Mouse (Mus musculus) intestine, embryonic 16.5 days (tissue): ENCODE data around the gene Arhgap25. TPM values are rescaled to one million over a fixed set of nuclear protein-coding genes. Genes with fewer than 3 reads are reported as not detected.

Experiments
- ATAC-seq: fragments of 200-750 bp; cut with Nextera tagmentation; 2 replicates; pipeline ENCODE4 v1.8.0; 2017; ENCODE audit warnings: moderate TSS enrichment, moderate library complexity
- H3K27ac ChIP-seq: fragments of 300-500 bp; sonication (generic); 2 replicates; pipeline ENCODE4 v1.5.1; 2014; ENCODE audit warnings: mild to moderate bottlenecking, low read length
- H3K27me3 ChIP-seq: fragments of 300-500 bp; sonication (generic); replicated peaks from 2 replicates; pipeline ENCODE4 v1.6.1; 2014; ENCODE audit warnings: low read length, control low read depth, mixed read lengths; ENCODE audit not compliant: control insufficient read depth, insufficient read depth
- H3K36me3 ChIP-seq: fragments of 300-500 bp; sonication (generic); 2 replicates; pipeline ENCODE4 v1.6.1; 2014; ENCODE audit warnings: low read length, control low read depth; ENCODE audit not compliant: control insufficient read depth, insufficient read depth
- H3K4me1 ChIP-seq: fragments of 300-500 bp; sonication (generic); 2 replicates; pipeline ENCODE4 v1.6.1; 2014; ENCODE audit warnings: low read length, control low read depth, mixed read lengths; ENCODE audit not compliant: control insufficient read depth, insufficient read depth
- H3K4me2 ChIP-seq: fragments of 300-500 bp; sonication (generic); 2 replicates; pipeline ENCODE4 v1.6.1; 2014; ENCODE audit warnings: low read depth, low read length, control low read depth
- H3K4me3 ChIP-seq: fragments of 300-500 bp; sonication (generic); 2 replicates; pipeline ENCODE4 v1.5.1; 2014; ENCODE audit warnings: mild to moderate bottlenecking, low read length
- H3K9ac ChIP-seq: fragments of 300-500 bp; sonication (generic); 2 replicates; pipeline ENCODE4 v1.6.1; 2014; ENCODE audit warnings: low read depth, low read length
- H3K9me3 ChIP-seq: fragments of 300-500 bp; sonication (generic); 2 replicates; pipeline ENCODE4 v1.6.1; 2016; ENCODE audit warnings: low read length, control low read depth; ENCODE audit not compliant: control insufficient read depth
- WGBS: fragments of 180-500 bp; shearing (Covaris S2); extraction: QIAGEN DNeasy Blood & Tissue Kit; methylation state at CpG from one replicate; pipeline ENCODE4 v1.1.7; 2014; 5-methylcytosine and 5-hydroxymethylcytosine counted together
- polyA plus RNA-seq: library from polyadenylated mRNA; unstranded; fragments of >200 nt; fragmentation: Nextera tagmentation; extraction: Ambion mirVana; gene quantifications from 2 replicates; pipeline ENCODE4 v1.2.1, GENCODE M21; 2015

The Arhgap25 gene
- polyA plus RNA-seq, 1 experiment from 2014 or later = 3.4 TPM

- ATAC-seq = no peak
- Histone ChIP-seq H3K4me2 (no peak overlapping the region), H3K27me3 (no peaks in the 10 kb centered on the region), H3K9me3 (no peaks in the 10 kb centered on the region), H3K36me3 (no peaks in the 10 kb centered on the region), H3K4me3 (peak overlapping the region; percentile 31), H3K9ac (0 out of 2 replicates have a peak overlapping the region, but pooled peaks have one; percentile 15), H3K4me1 (no peaks in the 10 kb centered on the region), H3K27ac (no peak overlapping the region)
- 64% methylated on average over 9 of the region's 9 CpGs for WGBS
Measured at GRCm38 (mm10) chr6:87496143-87496542, 36.9 kb downstream of the Arhgap25 start.

- H3K4me3 ChIP-seq = 0 out of 2 replicates have a peak overlapping the region, but pooled peaks have one; percentile 1
- no peak overlapping the region for H3K27ac ChIP-seq
- no peaks in the 10 kb centered on the region for H3K9me3 ChIP-seq
- no peak for ATAC-seq
- 72% methylated on average over 9 of the region's 9 CpGs for WGBS
- H3K36me3 ChIP-seq = no peaks in the 10 kb centered on the region
- no peak overlapping the region for H3K9ac ChIP-seq
- no peaks in the 10 kb centered on the region for H3K4me1 ChIP-seq
- H3K4me2 ChIP-seq = no peak overlapping the region
- no peaks in the 10 kb centered on the region for H3K27me3 ChIP-seq
Measured at GRCm38 (mm10) chr6:87494339-87494738, 38.7 kb downstream of the Arhgap25 start.

GRCm38 (mm10) chr6:87487657-87488426 lies 45.2 kb downstream of the Arhgap25 start:
- ATAC-seq = no peak
- Histone ChIP-seq H3K9me3 (no peaks in the 10 kb centered on the region), H3K27me3 (no peaks in the 10 kb centered on the region), H3K4me3 (no peak overlapping the region), H3K4me1 (no peaks in the 10 kb centered on the region), H3K9ac (no peak overlapping the region), H3K27ac (no peak overlapping the region), H3K36me3 (no peaks in the 10 kb centered on the region), H3K4me2 (no peak overlapping the region)
- 65% methylated on average over 6 of the region's 6 CpGs for WGBS

GRCm38 (mm10) chr6:87484806-87485205 lies 48.3 kb downstream of the Arhgap25 start:
- no peak for ATAC-seq
- Histone ChIP-seq H3K4me2 (no peak overlapping the region), H3K27ac (no peak overlapping the region), H3K4me3 (no peak overlapping the region), H3K4me1 (no peaks in the 10 kb centered on the region), H3K9me3 (no peaks in the 10 kb centered on the region), H3K36me3 (no peaks in the 10 kb centered on the region), H3K9ac (no peak overlapping the region), H3K27me3 (0 out of 2 replicates have a peak, but pooled peaks cover 4% of the 10 kb centered on the region)
- 66% methylated on average over 5 of the region's 5 CpGs for WGBS

- Histone ChIP-seq H3K9ac (no peak overlapping the region), H3K27ac (no peak overlapping the region), H3K36me3 (no peaks in the 10 kb centered on the region), H3K4me3 (no peak overlapping the region), H3K4me1 (no peaks in the 10 kb centered on the region), H3K9me3 (no peaks in the 10 kb centered on the region), H3K27me3 (0 out of 2 replicates have a peak, but pooled peaks cover 4% of the 10 kb centered on the region), H3K4me2 (no peak overlapping the region)
- WGBS = 72% methylated on average over 3 of the region's 3 CpGs
- ATAC-seq = no peak
Measured at GRCm38 (mm10) chr6:87483900-87484289, 49.2 kb downstream of the Arhgap25 start.

GRCm38 (mm10) chr6:87483224-87483899 lies 49.7 kb downstream of the Arhgap25 start:
- no peak overlapping the region for H3K4me3 ChIP-seq
- no peak overlapping the region for H3K9ac ChIP-seq
- WGBS = 48% methylated on average over 12 of the region's 12 CpGs
- no peak overlapping the region for H3K27ac ChIP-seq
- no peak for ATAC-seq
- H3K4me1 ChIP-seq = no peaks in the 10 kb centered on the region
- H3K36me3 ChIP-seq = no peaks in the 10 kb centered on the region
- no peak overlapping the region for H3K4me2 ChIP-seq
- no peaks in the 10 kb centered on the region for H3K9me3 ChIP-seq
- 0 out of 2 replicates have a peak, but pooled peaks cover 4% of the 10 kb centered on the region for H3K27me3 ChIP-seq

GRCm38 (mm10) chr6:87479291-87479999 lies 53.6 kb downstream of the Arhgap25 start:
- no peaks in the 10 kb centered on the region for H3K36me3 ChIP-seq
- H3K4me1 ChIP-seq = no peaks in the 10 kb centered on the region
- no peak overlapping the region for H3K4me3 ChIP-seq
- H3K4me2 ChIP-seq = no peak overlapping the region
- no peak overlapping the region for H3K27ac ChIP-seq
- peak; percentile 74; the same call in 1 of the 2 replicates for ATAC-seq
- no peaks in the 10 kb centered on the region for H3K9me3 ChIP-seq
- H3K9ac ChIP-seq = no peak overlapping the region
- WGBS = 27% methylated on average over 5 of the region's 5 CpGs
- H3K27me3 ChIP-seq = 0 out of 2 replicates have a peak, but pooled peaks cover 4% of the 10 kb centered on the region

- 0 out of 2 replicates have a peak, but pooled peaks cover 4% of the 10 kb centered on the region for H3K27me3 ChIP-seq
- H3K9me3 ChIP-seq = no peaks in the 10 kb centered on the region
- H3K9ac ChIP-seq = no peak overlapping the region
- ATAC-seq = no peak
- H3K27ac ChIP-seq = no peak overlapping the region
- no peaks in the 10 kb centered on the region for H3K4me1 ChIP-seq
- no peak overlapping the region for H3K4me2 ChIP-seq
- no peak overlapping the region for H3K4me3 ChIP-seq
- H3K36me3 ChIP-seq = no peaks in the 10 kb centered on the region
- WGBS = 31% methylated on average over 4 of the region's 4 CpGs
Measured at GRCm38 (mm10) chr6:87478847-87479246, 54.2 kb downstream of the Arhgap25 start.

- WGBS = 88% methylated on average over 5 of the region's 5 CpGs
- H3K27me3 ChIP-seq = no peaks in the 10 kb centered on the region
- ATAC-seq = no peak
- H3K4me3 ChIP-seq = no peak overlapping the region
- no peak overlapping the region for H3K4me2 ChIP-seq
- no peaks in the 10 kb centered on the region for H3K9me3 ChIP-seq
- H3K27ac ChIP-seq = no peak overlapping the region
- no peak overlapping the region for H3K9ac ChIP-seq
- no peaks in the 10 kb centered on the region for H3K36me3 ChIP-seq
- H3K4me1 ChIP-seq = no peaks in the 10 kb centered on the region
Measured at GRCm38 (mm10) chr6:87475223-87475622, 57.8 kb downstream of the Arhgap25 start.
